Mouse (Mus musculus) thymus, postnatal 10 days (tissue): ENCODE measurements around the gene 2310034G01Rik.

Source experiments
- DNase-seq, 2 experiments: peaks; one replicate each; pipeline ENCODE4 v3.0.0; 2021; ENCODE audit warnings: low spot score in 2 of 2

2310034G01Rik gene

GRCm38 (mm10) chr19:46328081-46329030 is 21.7 kb downstream of the 2310034G01Rik start, which contains the start of gene Fbxl15:
Fbxl15 (plus strand) TSS chr19:46328184.
- DNase-seq: peak; percentile 83 to 87

GRCm38 (mm10) chr19:46327531-46328064 is 22.5 kb downstream of the 2310034G01Rik start:
- DNase-seq: no peak

- peak in 1 of 2 experiments; percentile 48 for DNase-seq
Observed at GRCm38 (mm10) chr19:46326756-46327305, 23.3 kb downstream of the 2310034G01Rik start, which contains the start of gene Psd. Psd (minus strand) TSS chr19:46327156.

- DNase-seq: no peak
Observed at GRCm38 (mm10) chr19:46326019-46326755, 23.9 kb downstream of the 2310034G01Rik start.

- no peak for DNase-seq
Observed at GRCm38 (mm10) chr19:46324918-46325317, 25.2 kb downstream of the 2310034G01Rik start.

GRCm38 (mm10) chr19:46324366-46324765 is 25.7 kb downstream of the 2310034G01Rik start:
- no peak for DNase-seq

- DNase-seq: no peak
Observed at GRCm38 (mm10) chr19:46323716-46324115, 26.4 kb downstream of the 2310034G01Rik start.

GRCm38 (mm10) chr19:46322996-46323572 is 27.0 kb downstream of the 2310034G01Rik start:
- DNase-seq: no peak

- DNase-seq: no peak
Observed at GRCm38 (mm10) chr19:46322144-46322995, 27.7 kb downstream of the 2310034G01Rik start.

GRCm38 (mm10) chr19:46321101-46321943 is 28.8 kb downstream of the 2310034G01Rik start:
- DNase-seq: peak; percentile 68 to 70

GRCm38 (mm10) chr19:46320076-46320785 is 29.9 kb downstream of the 2310034G01Rik start:
- DNase-seq: no peak

- DNase-seq: no peak
Observed at GRCm38 (mm10) chr19:46318586-46319378, 31.3 kb downstream of the 2310034G01Rik start.

GRCm38 (mm10) chr19:46318031-46318471 is 32.1 kb downstream of the 2310034G01Rik start:
- DNase-seq: no peak

GRCm38 (mm10) chr19:46317546-46317885 is 32.6 kb downstream of the 2310034G01Rik start:
- no peak for DNase-seq

GRCm38 (mm10) chr19:46316846-46317545 is 33.1 kb downstream of the 2310034G01Rik start:
- no peak for DNase-seq

GRCm38 (mm10) chr19:46315752-46316610 is 34.1 kb downstream of the 2310034G01Rik start:
- no peak for DNase-seq
